Mouse (Mus musculus) limb, embryonic 13.5 days (tissue): ENCODE measurements around the gene Lrrc49. TPM values are rescaled to one million over a fixed set of nuclear protein-coding genes. Genes with fewer than 3 reads are reported as not detected.

Source experiments
- ATAC-seq: fragments of 200-750 bp; cut with Nextera tagmentation; 2 replicates; pipeline ENCODE4 v1.8.0; 2017; ENCODE audit warnings: low read depth, moderate number of reproducible peaks, moderate TSS enrichment; ENCODE audit not compliant: low FRiP score
- H3K27ac ChIP-seq: fragments of 300-500 bp; sonication (generic); 2 replicates; pipeline ENCODE4 v1.5.1; 2015; ENCODE audit warnings: inconsistent platforms, mild to moderate bottlenecking, moderate library complexity
- H3K27me3 ChIP-seq: fragments of 300-500 bp; sonication (generic); 2 replicates; pipeline ENCODE4 v1.6.1; 2015; ENCODE audit warnings: mild to moderate bottlenecking, inconsistent platforms
- H3K36me3 ChIP-seq: fragments of 300-500 bp; sonication (generic); 2 replicates; pipeline ENCODE4 v1.6.1; 2015; ENCODE audit warnings: inconsistent platforms, mild to moderate bottlenecking, moderate library complexity
- H3K4me1 ChIP-seq: fragments of 300-500 bp; sonication (generic); 2 replicates; pipeline ENCODE4 v1.6.1; 2015; ENCODE audit warnings: inconsistent platforms
- H3K4me2 ChIP-seq: fragments of 300-500 bp; sonication (generic); replicated peaks from 2 replicates; pipeline ENCODE4 v1.6.1; 2015; ENCODE audit warnings: inconsistent platforms, mild to moderate bottlenecking, moderate library complexity
- H3K4me3 ChIP-seq: fragments of 300-500 bp; sonication (generic); 2 replicates; pipeline ENCODE4 v1.5.1; 2015; ENCODE audit warnings: moderate library complexity, mild to moderate bottlenecking, inconsistent platforms
- H3K9ac ChIP-seq: fragments of 300-500 bp; sonication (generic); 2 replicates; pipeline ENCODE4 v1.6.1; 2015; ENCODE audit warnings: mild to moderate bottlenecking, inconsistent platforms
- H3K9me3 ChIP-seq: fragments of 300-500 bp; sonication (generic); 2 replicates; pipeline ENCODE4 v1.6.1; 2016; ENCODE audit warnings: inconsistent platforms
- WGBS: fragments of 180-500 bp; shearing (Covaris S2); methylation state at CpG from one replicate; pipeline ENCODE4 v1.1.7; 2015; 5-methylcytosine and 5-hydroxymethylcytosine counted together
- polyA plus RNA-seq: library from polyadenylated mRNA; unstranded; fragments of >200 nt; fragmentation: Nextera tagmentation; extraction: Ambion mirVana; gene quantifications from 2 replicates; pipeline ENCODE4 v1.2.1, GENCODE M21; 2015

Gene Lrrc49
- polyA plus RNA-seq, 1 experiment from 2014 or later = 16.9 TPM

GRCm38 (mm10) chr9:60668886-60669285, 19.1 kb downstream of the Lrrc49 start:
- Histone ChIP-seq H3K9ac (no peak overlapping the region), H3K4me1 (no peaks in the 10 kb centered on the region), H3K4me2 (no peak overlapping the region), H3K27me3 (no peaks in the 10 kb centered on the region), H3K4me3 (no peak overlapping the region), H3K9me3 (no peaks in the 10 kb centered on the region), H3K27ac (no peak overlapping the region), H3K36me3 (peaks cover 31% of the 10 kb centered on the region)
- 89% methylated on average over 6 of the region's 6 CpGs for WGBS
- ATAC-seq = no peak

GRCm38 (mm10) chr9:60665535-60665934, 22.4 kb downstream of the Lrrc49 start:
- H3K4me2 ChIP-seq = no peak overlapping the region
- ATAC-seq = no peak
- H3K9me3 ChIP-seq = no peaks in the 10 kb centered on the region
- peaks cover 4% of the 10 kb centered on the region; the same call in 1 of the 2 replicates for H3K4me1 ChIP-seq
- H3K36me3 ChIP-seq = peaks cover 24% of the 10 kb centered on the region
- H3K9ac ChIP-seq = no peak overlapping the region
- H3K27me3 ChIP-seq = no peaks in the 10 kb centered on the region
- no peak overlapping the region for H3K27ac ChIP-seq
- 92% methylated on average over 3 of the region's 3 CpGs for WGBS
- no peak overlapping the region for H3K4me3 ChIP-seq

GRCm38 (mm10) chr9:60664866-60665265, 23.1 kb downstream of the Lrrc49 start:
- Histone ChIP-seq H3K4me3 (no peak overlapping the region), H3K4me1 (peaks cover 4% of the 10 kb centered on the region; the same call in 1 of the 2 replicates), H3K27me3 (no peaks in the 10 kb centered on the region), H3K36me3 (peaks cover 21% of the 10 kb centered on the region), H3K4me2 (no peak overlapping the region), H3K9me3 (no peaks in the 10 kb centered on the region), H3K9ac (no peak overlapping the region), H3K27ac (no peak overlapping the region)
- no peak for ATAC-seq
- WGBS = 93% methylated on average over 5 of the region's 5 CpGs

- H3K9ac ChIP-seq = no peak overlapping the region
- H3K27me3 ChIP-seq = no peaks in the 10 kb centered on the region
- 94% methylated on average over 12 of the region's 12 CpGs for WGBS
- no peak for ATAC-seq
- peaks cover 4% of the 10 kb centered on the region; the same call in 1 of the 2 replicates for H3K4me1 ChIP-seq
- no peak overlapping the region for H3K4me3 ChIP-seq
- H3K36me3 ChIP-seq = peaks cover 21% of the 10 kb centered on the region
- H3K4me2 ChIP-seq = no peak overlapping the region
- H3K9me3 ChIP-seq = no peaks in the 10 kb centered on the region
- H3K27ac ChIP-seq = no peak overlapping the region
Measured at GRCm38 (mm10) chr9:60664385-60664784, 23.6 kb downstream of the Lrrc49 start.

- Histone ChIP-seq H3K4me1 (peaks cover 4% of the 10 kb centered on the region; the same call in 1 of the 2 replicates), H3K9ac (no peak overlapping the region), H3K36me3 (peaks cover 13% of the 10 kb centered on the region), H3K27ac (no peak overlapping the region), H3K27me3 (no peaks in the 10 kb centered on the region), H3K4me2 (no peak overlapping the region), H3K4me3 (no peak overlapping the region), H3K9me3 (no peaks in the 10 kb centered on the region)
- no peak for ATAC-seq
- WGBS = 78% methylated on average over 2 of the region's 2 CpGs
Measured at GRCm38 (mm10) chr9:60662936-60663335, 25.0 kb downstream of the Lrrc49 start.

- Histone ChIP-seq H3K27me3 (no peaks in the 10 kb centered on the region), H3K4me3 (no peak overlapping the region), H3K27ac (no peak overlapping the region), H3K4me2 (no peak overlapping the region), H3K9me3 (no peaks in the 10 kb centered on the region), H3K9ac (no peak overlapping the region), H3K4me1 (no peaks in the 10 kb centered on the region), H3K36me3 (no peaks in the 10 kb centered on the region)
- ATAC-seq = no peak
Measured at GRCm38 (mm10) chr9:60653582-60653981, 34.4 kb downstream of the Lrrc49 start.

GRCm38 (mm10) chr9:60653137-60653536, 34.8 kb downstream of the Lrrc49 start:
- no peak overlapping the region for H3K27ac ChIP-seq
- H3K27me3 ChIP-seq = no peaks in the 10 kb centered on the region
- no peak overlapping the region for H3K4me2 ChIP-seq
- no peaks in the 10 kb centered on the region for H3K9me3 ChIP-seq
- ATAC-seq = no peak
- H3K9ac ChIP-seq = no peak overlapping the region
- no peaks in the 10 kb centered on the region for H3K4me1 ChIP-seq
- no peak overlapping the region for H3K4me3 ChIP-seq
- H3K36me3 ChIP-seq = no peaks in the 10 kb centered on the region
- 84% methylated on average over 1 of the region's 1 CpGs for WGBS

GRCm38 (mm10) chr9:60650277-60650676, 37.7 kb downstream of the Lrrc49 start:
- Histone ChIP-seq H3K27me3 (no peaks in the 10 kb centered on the region), H3K4me1 (no peaks in the 10 kb centered on the region), H3K9ac (no peak overlapping the region), H3K4me3 (no peak overlapping the region), H3K4me2 (no peak overlapping the region), H3K36me3 (no peaks in the 10 kb centered on the region), H3K9me3 (no peaks in the 10 kb centered on the region), H3K27ac (no peak overlapping the region)
- no peak for ATAC-seq
- 77% methylated on average over 6 of the region's 6 CpGs for WGBS

GRCm38 (mm10) chr9:60648981-60649975, 38.7 kb downstream of the Lrrc49 start:
- Histone ChIP-seq H3K4me2 (no peak overlapping the region), H3K9ac (no peak overlapping the region), H3K27me3 (no peaks in the 10 kb centered on the region), H3K4me3 (no peak overlapping the region), H3K36me3 (no peaks in the 10 kb centered on the region; the same call in 1 of the 2 replicates), H3K4me1 (no peaks in the 10 kb centered on the region), H3K9me3 (no peaks in the 10 kb centered on the region), H3K27ac (no peak overlapping the region)
- ATAC-seq = no peak
- 66% methylated on average over 18 of the region's 18 CpGs for WGBS

- no peaks in the 10 kb centered on the region for H3K9me3 ChIP-seq
- H3K9ac ChIP-seq = no peak overlapping the region
- no peaks in the 10 kb centered on the region for H3K36me3 ChIP-seq
- H3K27ac ChIP-seq = no peak overlapping the region
- H3K4me2 ChIP-seq = no peak overlapping the region
- WGBS = 73% methylated on average over 2 of the region's 2 CpGs
- H3K4me1 ChIP-seq = no peaks in the 10 kb centered on the region
- ATAC-seq = no peak
- H3K27me3 ChIP-seq = no peaks in the 10 kb centered on the region
- H3K4me3 ChIP-seq = no peak overlapping the region
Measured at GRCm38 (mm10) chr9:60633601-60634000, 54.4 kb downstream of the Lrrc49 start.

- ATAC-seq = no peak
- H3K9ac ChIP-seq = no peak overlapping the region
- 80% methylated on average over 7 of the region's 7 CpGs for WGBS
Measured at GRCm38 (mm10) chr9:60626311-60626791, 61.6 kb downstream of the Lrrc49 start.

GRCm38 (mm10) chr9:60625895-60626294, 62.1 kb downstream of the Lrrc49 start:
- Histone ChIP-seq H3K9me3 (no peaks in the 10 kb centered on the region), H3K4me2 (no peak overlapping the region), H3K4me3 (no peak overlapping the region), H3K9ac (no peak overlapping the region), H3K27ac (no peak overlapping the region), H3K27me3 (no peaks in the 10 kb centered on the region), H3K4me1 (0 out of 2 replicates have a peak, but pooled peaks cover 4% of the 10 kb centered on the region), H3K36me3 (no peaks in the 10 kb centered on the region; the same call in 1 of the 2 replicates)
- no CpG with 5 or more reads among the region's 2 CpGs for WGBS
- no peak for ATAC-seq

More at GRCm38 (mm10) chr9:60626311-60626791, 61.6 kb downstream of the Lrrc49 start:
- Histone ChIP-seq H3K4me1 (0 out of 2 replicates have a peak, but pooled peaks cover 4% of the 10 kb centered on the region), H3K9me3 (no peaks in the 10 kb centered on the region), H3K36me3 (no peaks in the 10 kb centered on the region; the same call in 1 of the 2 replicates), H3K4me2 (no peak overlapping the region), H3K27me3 (no peaks in the 10 kb centered on the region), H3K4me3 (no peak overlapping the region), H3K27ac (no peak overlapping the region)
